Mouse (Mus musculus) erythroblast, embryonic 14.5 days (primary cell): ENCODE data around the gene Magi1.

Experiments used
- GATA1 ChIP-seq: IDR thresholded peaks from 2 replicates; pipeline ENCODE4 v1.6.1; 2012; ENCODE audit warnings: low read length, inconsistent platforms, mixed read lengths
- TAL1 ChIP-seq: IDR thresholded peaks from 3 replicates; pipeline ENCODE4 v1.6.1; 2012; ENCODE audit warnings: low read length, inconsistent platforms, mixed read lengths

DNA sequence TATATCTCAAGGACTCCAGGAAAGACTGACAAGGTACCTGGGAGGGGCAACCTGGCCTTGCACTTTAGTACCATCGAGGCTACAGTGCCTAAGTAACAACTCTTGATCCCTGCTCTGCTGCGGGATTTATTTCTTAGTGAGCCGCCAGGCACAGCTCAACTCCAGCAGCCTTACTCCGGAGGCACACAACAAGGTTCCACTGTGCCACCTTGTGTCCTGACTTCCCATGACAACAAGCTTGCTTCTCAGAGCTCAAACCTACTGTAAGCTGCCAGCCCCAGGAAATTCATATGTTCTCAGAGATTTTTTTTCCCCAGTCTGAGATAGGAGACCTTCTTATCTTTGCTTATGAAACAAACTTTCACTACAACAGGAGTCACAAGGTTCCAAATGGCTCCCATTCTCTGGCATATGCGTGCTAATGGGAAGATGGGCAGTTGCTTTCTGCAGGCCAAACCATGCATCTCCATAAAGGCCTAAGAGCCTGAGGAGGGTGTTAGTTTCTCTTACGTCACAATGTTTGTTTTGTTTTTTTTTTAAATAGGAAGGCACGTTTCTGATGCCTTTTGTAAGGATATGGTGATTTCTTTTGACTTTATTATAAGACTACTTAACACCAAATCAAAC, 556.8 kb downstream of the Magi1 start:
- no peak for TF ChIP-seq GATA1
- no peak for TF ChIP-seq TAL1
